Mouse (Mus musculus) stomach, embryonic 14.5 days (tissue): ENCODE results near the gene Nccrp1. TPM values are rescaled to one million over a fixed set of nuclear protein-coding genes. Genes with fewer than 3 reads are reported as not detected.
"Not testable (repeated sequence)": the region's sequence is repeated elsewhere in the genome, so short reads cannot be mapped to it uniquely, and the experiment has no call there.

Experiments used
- ATAC-seq: fragments of 200-750 bp; cut with Nextera tagmentation; 2 replicates; pipeline ENCODE4 v1.8.0; 2017; ENCODE audit warnings: low read depth, moderate TSS enrichment; ENCODE audit not compliant: insufficient number of reproducible peaks, insufficient read depth, low FRiP score
- H3K27ac ChIP-seq: fragments of 300-500 bp; sonication (generic); 2 replicates; pipeline ENCODE4 v1.5.1; 2014; ENCODE audit warnings: mild to moderate bottlenecking, low read length, moderate library complexity, mixed read lengths
- H3K27me3 ChIP-seq: fragments of 300-500 bp; sonication (generic); 2 replicates; pipeline ENCODE4 v1.6.1; 2014; ENCODE audit warnings: low read length, control low read depth, mixed read lengths; ENCODE audit not compliant: control insufficient read depth, insufficient read depth
- H3K36me3 ChIP-seq: fragments of 300-500 bp; sonication (generic); 2 replicates; pipeline ENCODE4 v1.6.1; 2014; ENCODE audit warnings: mild to moderate bottlenecking, control low read depth, low read length, moderate library complexity, mixed read lengths; ENCODE audit not compliant: control insufficient read depth, insufficient read depth
- H3K4me1 ChIP-seq: fragments of 300-500 bp; sonication (generic); 2 replicates; pipeline ENCODE4 v1.6.1; 2014; ENCODE audit warnings: low read length, control low read depth, mixed read lengths; ENCODE audit not compliant: control insufficient read depth, insufficient read depth
- H3K4me2 ChIP-seq: fragments of 300-500 bp; sonication (generic); replicated peaks from 2 replicates; pipeline ENCODE4 v1.6.1; 2014; ENCODE audit warnings: low read depth, low read length, control low read depth
- H3K4me3 ChIP-seq: fragments of 300-500 bp; sonication (generic); 2 replicates; pipeline ENCODE4 v1.5.1; 2014; ENCODE audit warnings: low read depth, low read length, control low read depth
- H3K9ac ChIP-seq: fragments of 300-500 bp; sonication (generic); replicated peaks from 2 replicates; pipeline ENCODE4 v1.6.1; 2014; ENCODE audit warnings: low read depth, mild to moderate bottlenecking, control low read depth, low read length, moderate library complexity, mixed read lengths
- H3K9me3 ChIP-seq: fragments of 300-500 bp; sonication (generic); 2 replicates; pipeline ENCODE4 v1.6.1; 2016; ENCODE audit warnings: low read depth, low read length, control low read depth; ENCODE audit not compliant: control insufficient read depth
- WGBS: fragments of 180-500 bp; shearing (Covaris S2); extraction: QIAGEN DNeasy Blood & Tissue Kit; methylation state at CpG from one replicate; pipeline ENCODE4 v1.1.7; 2014; 5-methylcytosine and 5-hydroxymethylcytosine counted together
- microRNA-seq: library from miRNA; unstranded; fragments of <30 nt; microRNA quantifications from one replicate; pipeline ENCODE4, GENCODE M21; 2016
- polyA plus RNA-seq: library from polyadenylated mRNA; unstranded; fragments of >200 nt; fragmentation: Nextera tagmentation; extraction: Ambion mirVana; gene quantifications from 2 replicates; pipeline ENCODE4 v1.2.1, GENCODE M21; 2014

Nccrp1 gene
- polyA plus RNA-seq, 1 experiment from 2014 or later, result not detected

- not testable (repeated sequence) for H3K36me3 ChIP-seq, H3K27me3 ChIP-seq, H3K9me3 ChIP-seq, H3K27ac ChIP-seq, H3K9ac ChIP-seq, ATAC-seq, H3K4me1 ChIP-seq, H3K4me2 ChIP-seq, H3K4me3 ChIP-seq
- WGBS, result 73% methylated on average over 5 of the region's 6 CpGs
Measured at GRCm38 (mm10) chr7:28522536-28522935, 24.5 kb downstream of the Nccrp1 start, which contains the start of gene Ifnl3. Ifnl3 (plus strand) TSS chr7:28522836.

- no peak for ATAC-seq
- no peaks in the 10 kb centered on the region for H3K4me1 ChIP-seq
- 69% methylated on average over 8 of the region's 8 CpGs for WGBS
- H3K9ac ChIP-seq, result no peak overlapping the region
- H3K27ac ChIP-seq, result no peak overlapping the region
- no peaks in the 10 kb centered on the region for H3K27me3 ChIP-seq
- no peak overlapping the region for H3K4me3 ChIP-seq
- no peak overlapping the region for H3K4me2 ChIP-seq
- H3K36me3 ChIP-seq, result no peaks in the 10 kb centered on the region
- no peaks in the 10 kb centered on the region for H3K9me3 ChIP-seq
Measured at GRCm38 (mm10) chr7:28511441-28511840, 35.6 kb downstream of the Nccrp1 start.

GRCm38 (mm10) chr7:28510405-28510974, 36.6 kb downstream of the Nccrp1 start, which contains the start of gene Ifnl2:
Ifnl2 (minus strand) TSS chr7:28510455.
- ATAC-seq, H3K9me3 ChIP-seq: not testable (repeated sequence)
- 64% methylated on average over 8 of the region's 8 CpGs for WGBS

GRCm38 (mm10) chr7:28509121-28509520, 37.9 kb downstream of the Nccrp1 start:
- not testable (repeated sequence) for H3K9me3 ChIP-seq, H3K9ac ChIP-seq, H3K36me3 ChIP-seq, H3K4me3 ChIP-seq, H3K27ac ChIP-seq, ATAC-seq, H3K4me1 ChIP-seq, H3K4me2 ChIP-seq, H3K27me3 ChIP-seq
- WGBS, result 67% methylated on average over 1 of the region's 2 CpGs

More at GRCm38 (mm10) chr7:28510405-28510974, 36.6 kb downstream of the Nccrp1 start, which contains the start of gene Ifnl2:
- H3K36me3 ChIP-seq, H3K4me2 ChIP-seq, H3K27me3 ChIP-seq, H3K4me3 ChIP-seq, H3K9ac ChIP-seq, H3K27ac ChIP-seq, H3K4me1 ChIP-seq: not testable (repeated sequence)

GRCm38 (mm10) chr7:28505585-28505984, 41.5 kb downstream of the Nccrp1 start:
- Histone ChIP-seq H3K27me3 (no peaks in the 10 kb centered on the region), H3K4me2 (no peak overlapping the region), H3K27ac (no peak overlapping the region), H3K9me3 (no peaks in the 10 kb centered on the region), H3K4me3 (no peak overlapping the region), H3K4me1 (no peaks in the 10 kb centered on the region), H3K9ac (no peak overlapping the region), H3K36me3 (no peaks in the 10 kb centered on the region)
- no peak for ATAC-seq
- 4% methylated on average over 5 of the region's 5 CpGs for WGBS

GRCm38 (mm10) chr7:28495426-28495825, 51.6 kb downstream of the Nccrp1 start:
- Histone ChIP-seq H3K4me1 (no peaks in the 10 kb centered on the region), H3K36me3 (no peaks in the 10 kb centered on the region), H3K27me3 (no peaks in the 10 kb centered on the region), H3K9me3 (no peaks in the 10 kb centered on the region), H3K4me2 (no peak overlapping the region), H3K4me3 (no peak overlapping the region), H3K27ac (no peak overlapping the region), H3K9ac (no peak overlapping the region)
- WGBS, result 67% methylated on average over 11 of the region's 11 CpGs
- ATAC-seq, result no peak

Small RNAs within 50 kb of the gene (microRNA-seq; reads per million reads assigned to microRNA genes)
- 0.78 reads per million for gene Mir7049

Other genes starting within 250 kb of the Nccrp1 start
- gene Dll3, start 245.0 kb downstream of the Nccrp1 start, polyA plus RNA-seq, result 3.8 and 4.7 TPM in 2 replicates
- 139 and 140 TPM in 2 replicates for gene Timm50, start 235.2 kb downstream of the Nccrp1 start, polyA plus RNA-seq
- gene Supt5, start 208.5 kb downstream of the Nccrp1 start, polyA plus RNA-seq, result 71.7 and 73.7 TPM in 2 replicates
- gene Rps16, start 196.6 kb downstream of the Nccrp1 start, polyA plus RNA-seq, result 1,258 and 1,269 TPM in 2 replicates
- 63.4 and 70.7 TPM in 2 replicates for gene Plekhg2, start 174.7 kb downstream of the Nccrp1 start, polyA plus RNA-seq
- 15.5 and 17.6 TPM in 2 replicates for gene Zfp36, start 167.0 kb downstream of the Nccrp1 start, polyA plus RNA-seq
- 47.1 and 51.1 TPM in 2 replicates for gene Med29, start 154.5 kb downstream of the Nccrp1 start, polyA plus RNA-seq
- gene Paf1, start 154.3 kb downstream of the Nccrp1 start, polyA plus RNA-seq, result 67.3 and 73.2 TPM in 2 replicates
- 17.0 and 17.2 TPM in 2 replicates for gene Gmfg, start 109.8 kb downstream of the Nccrp1 start, polyA plus RNA-seq
- 4.2 and 5.3 TPM in 2 replicates for gene Lrfn1, start 95.3 kb downstream of the Nccrp1 start, polyA plus RNA-seq
- not detected in 2 replicates for gene Ifnl2, start 36.8 kb downstream of the Nccrp1 start, polyA plus RNA-seq
- gene Ifnl3, start 24.4 kb downstream of the Nccrp1 start, polyA plus RNA-seq, result not detected in 2 replicates
- gene Sycn, start 6.4 kb downstream of the Nccrp1 start, polyA plus RNA-seq, result 0.49 and 1.0 TPM in 2 replicates
- 23.7 and 25.8 TPM in 2 replicates for gene Samd4b, start 50.9 kb upstream of the Nccrp1 start, polyA plus RNA-seq
- gene Pak4, start 50.9 kb upstream of the Nccrp1 start, polyA plus RNA-seq, result 41.1 and 47.8 TPM in 2 replicates
- not detected in 2 replicates for gene Acp7, start 84.1 kb upstream of the Nccrp1 start, polyA plus RNA-seq
- gene Fbxo27, start 145.6 kb upstream of the Nccrp1 start, polyA plus RNA-seq, result 5.8 and 6.3 TPM in 2 replicates
- 9.5 and 12.1 TPM in 2 replicates for gene Fbxo17, start 169.6 kb upstream of the Nccrp1 start, polyA plus RNA-seq
- 129 and 153 TPM in 2 replicates for gene Mrps12, start 194.6 kb upstream of the Nccrp1 start, polyA plus RNA-seq
- 24.2 and 24.9 TPM in 2 replicates for gene Sars2, start 194.7 kb upstream of the Nccrp1 start, polyA plus RNA-seq
- gene Ccer2, start 208.9 kb upstream of the Nccrp1 start, polyA plus RNA-seq, result not detected in 2 replicates
- 64.9 and 68.8 TPM in 2 replicates for gene Sirt2, start 219.5 kb upstream of the Nccrp1 start, polyA plus RNA-seq
- gene Nfkbib, start 220.3 kb upstream of the Nccrp1 start, polyA plus RNA-seq, result 29.5 and 38.9 TPM in 2 replicates
- 3.3 and 4.5 TPM in 2 replicates for gene Rinl, start 241.7 kb upstream of the Nccrp1 start, polyA plus RNA-seq